Mouse (Mus musculus) hindbrain, embryonic 16.5 days (tissue): ENCODE results near the gene Pitpnc1. TPM values are rescaled to one million over a fixed set of nuclear protein-coding genes. Genes with fewer than 3 reads are reported as not detected.
A peak's percentile ranks its signal among the peaks of the same experiment; 100 is the strongest.

Experiments used
- ATAC-seq: fragments of 200-750 bp; cut with Nextera tagmentation; 2 replicates; pipeline ENCODE4 v1.8.0; 2017; ENCODE audit warnings: moderate TSS enrichment, moderate library complexity
- H3K27ac ChIP-seq: fragments of 300-500 bp; sonication (generic); 2 replicates; pipeline ENCODE4 v1.5.1; 2014; ENCODE audit warnings: low read depth, mild to moderate bottlenecking, control low read depth, low read length, moderate library complexity
- H3K27me3 ChIP-seq: fragments of 300-500 bp; sonication (generic); replicated peaks from 2 replicates; pipeline ENCODE4 v1.6.1; 2014; ENCODE audit warnings: low read length; ENCODE audit not compliant: control insufficient read depth, insufficient read depth
- H3K36me3 ChIP-seq: fragments of 300-500 bp; sonication (generic); 2 replicates; pipeline ENCODE4 v1.6.1; 2014; ENCODE audit warnings: mild to moderate bottlenecking, low read length, moderate library complexity, mixed read lengths; ENCODE audit not compliant: control insufficient read depth, insufficient read depth
- H3K4me1 ChIP-seq: fragments of 300-500 bp; sonication (generic); 2 replicates; pipeline ENCODE4 v1.6.1; 2014; ENCODE audit warnings: low read depth, low read length; ENCODE audit not compliant: control insufficient read depth, insufficient read depth
- H3K4me2 ChIP-seq: fragments of 300-500 bp; sonication (generic); 2 replicates; pipeline ENCODE4 v1.6.1; 2014; ENCODE audit warnings: mild to moderate bottlenecking, low read length, control low read depth, moderate library complexity
- H3K4me3 ChIP-seq: fragments of 300-500 bp; sonication (generic); 2 replicates; pipeline ENCODE4 v1.5.1; 2014; ENCODE audit warnings: mild to moderate bottlenecking, low read length, control low read depth, moderate library complexity
- H3K9ac ChIP-seq: fragments of 300-500 bp; sonication (generic); 2 replicates; pipeline ENCODE4 v1.6.1; 2014; ENCODE audit warnings: low read depth, mild to moderate bottlenecking, control low read depth, low read length, moderate library complexity
- H3K9me3 ChIP-seq: fragments of 300-500 bp; sonication (generic); 2 replicates; pipeline ENCODE4 v1.6.1; 2014; ENCODE audit warnings: mild to moderate bottlenecking, low read length, moderate library complexity; ENCODE audit not compliant: control insufficient read depth
- WGBS: fragments of 180-500 bp; shearing (Covaris S2); extraction: QIAGEN DNeasy Blood & Tissue Kit; methylation state at CpG from one replicate; pipeline ENCODE4 v1.1.7; 2014; 5-methylcytosine and 5-hydroxymethylcytosine counted together
- polyA plus RNA-seq: library from polyadenylated mRNA; unstranded; fragments of >200 nt; fragmentation: Nextera tagmentation; extraction: Ambion mirVana; gene quantifications from 2 replicates; pipeline ENCODE4 v1.2.1, GENCODE M21; 2015

The Pitpnc1 gene
- polyA plus RNA-seq, 1 experiment from 2014 or later, result 43.0 TPM

- WGBS, result 89% methylated on average over 7 of the region's 7 CpGs
- no peak overlapping the region for H3K27ac ChIP-seq
- H3K4me2 ChIP-seq, result no peak overlapping the region
- peaks cover 7% of the 10 kb centered on the region for H3K4me1 ChIP-seq
- H3K4me3 ChIP-seq, result no peak overlapping the region
- no peak for ATAC-seq
- H3K9ac ChIP-seq, result no peak overlapping the region
- H3K27me3 ChIP-seq, result no peaks in the 10 kb centered on the region
- no peaks in the 10 kb centered on the region for H3K36me3 ChIP-seq
- H3K9me3 ChIP-seq, result no peaks in the 10 kb centered on the region
Measured at GRCm38 (mm10) chr11:107393154-107393827, 77.2 kb downstream of the Pitpnc1 start.

GRCm38 (mm10) chr11:107390540-107390939 lies 80.0 kb downstream of the Pitpnc1 start:
- Histone ChIP-seq H3K9ac (no peak overlapping the region), H3K36me3 (no peaks in the 10 kb centered on the region), H3K4me3 (no peak overlapping the region), H3K27ac (0 out of 2 replicates have a peak overlapping the region, but pooled peaks have one; percentile 4), H3K27me3 (no peaks in the 10 kb centered on the region), H3K4me1 (peaks cover 7% of the 10 kb centered on the region), H3K4me2 (no peak overlapping the region), H3K9me3 (no peaks in the 10 kb centered on the region)
- peak; percentile 60; the same call in 1 of the 2 replicates for ATAC-seq
- 44% methylated on average over 2 of the region's 2 CpGs for WGBS

- Histone ChIP-seq H3K9ac (no peak overlapping the region), H3K36me3 (no peaks in the 10 kb centered on the region), H3K4me1 (peaks cover 7% of the 10 kb centered on the region), H3K4me2 (no peak overlapping the region), H3K4me3 (no peak overlapping the region), H3K27me3 (no peaks in the 10 kb centered on the region), H3K9me3 (no peaks in the 10 kb centered on the region), H3K27ac (peak overlapping the region; percentile 4; the same call in 1 of the 2 replicates)
- 50% methylated on average over 10 of the region's 10 CpGs for WGBS
- ATAC-seq, result no peak
Measured at GRCm38 (mm10) chr11:107390001-107390400, 80.5 kb downstream of the Pitpnc1 start.

GRCm38 (mm10) chr11:107386481-107386880 lies 84.0 kb downstream of the Pitpnc1 start:
- no peaks in the 10 kb centered on the region for H3K9me3 ChIP-seq
- no peak overlapping the region for H3K4me3 ChIP-seq
- no peak overlapping the region for H3K9ac ChIP-seq
- no peak overlapping the region for H3K4me2 ChIP-seq
- no peak overlapping the region for H3K27ac ChIP-seq
- H3K36me3 ChIP-seq, result no peaks in the 10 kb centered on the region
- no peak for ATAC-seq
- 88% methylated on average over 10 of the region's 10 CpGs for WGBS
- H3K4me1 ChIP-seq, result peaks cover 7% of the 10 kb centered on the region
- H3K27me3 ChIP-seq, result no peaks in the 10 kb centered on the region

GRCm38 (mm10) chr11:107385306-107385705 lies 85.2 kb downstream of the Pitpnc1 start:
- 64% methylated on average over 4 of the region's 4 CpGs for WGBS
- no peak for ATAC-seq

GRCm38 (mm10) chr11:107383985-107384384 lies 86.5 kb downstream of the Pitpnc1 start:
- Histone ChIP-seq H3K4me1 (no peaks in the 10 kb centered on the region; the same call in 1 of the 2 replicates), H3K9ac (no peak overlapping the region), H3K27ac (no peak overlapping the region), H3K27me3 (no peaks in the 10 kb centered on the region), H3K4me3 (no peak overlapping the region), H3K4me2 (no peak overlapping the region), H3K9me3 (no peaks in the 10 kb centered on the region), H3K36me3 (no peaks in the 10 kb centered on the region)
- 86% methylated on average over 6 of the region's 6 CpGs for WGBS
- ATAC-seq, result no peak

More at GRCm38 (mm10) chr11:107385306-107385705, 85.2 kb downstream of the Pitpnc1 start:
- no peaks in the 10 kb centered on the region for H3K9me3 ChIP-seq
- no peaks in the 10 kb centered on the region for H3K36me3 ChIP-seq
- no peak overlapping the region for H3K9ac ChIP-seq
- H3K4me2 ChIP-seq, result no peak overlapping the region
- H3K4me1 ChIP-seq, result peaks cover 4% of the 10 kb centered on the region
- H3K27me3 ChIP-seq, result no peaks in the 10 kb centered on the region
- no peak overlapping the region for H3K4me3 ChIP-seq
- H3K27ac ChIP-seq, result no peak overlapping the region

- no peak overlapping the region for H3K27ac ChIP-seq
- no peaks in the 10 kb centered on the region for H3K9me3 ChIP-seq
- no peak for ATAC-seq
- no peaks in the 10 kb centered on the region for H3K27me3 ChIP-seq
- H3K36me3 ChIP-seq, result no peaks in the 10 kb centered on the region
- H3K9ac ChIP-seq, result no peak overlapping the region
- peaks cover 7% of the 10 kb centered on the region for H3K4me1 ChIP-seq
- no peak overlapping the region for H3K4me2 ChIP-seq
- WGBS, result 70% methylated on average over 9 of the region's 9 CpGs
- H3K4me3 ChIP-seq, result no peak overlapping the region
Measured at GRCm38 (mm10) chr11:107379965-107380364, 90.5 kb downstream of the Pitpnc1 start.

- WGBS, result 80% methylated on average over 22 of the region's 22 CpGs
- ATAC-seq, result peak; percentile 57
Measured at GRCm38 (mm10) chr11:107379089-107379845, 91.2 kb downstream of the Pitpnc1 start.

GRCm38 (mm10) chr11:107377326-107377725 lies 93.2 kb downstream of the Pitpnc1 start:
- no peak overlapping the region for H3K4me2 ChIP-seq
- H3K4me1 ChIP-seq, result peaks cover 13% of the 10 kb centered on the region
- WGBS, result 95% methylated on average over 6 of the region's 6 CpGs
- H3K36me3 ChIP-seq, result no peaks in the 10 kb centered on the region
- H3K9me3 ChIP-seq, result no peaks in the 10 kb centered on the region
- no peak for ATAC-seq
- H3K9ac ChIP-seq, result no peak overlapping the region
- no peak overlapping the region for H3K4me3 ChIP-seq
- no peaks in the 10 kb centered on the region for H3K27me3 ChIP-seq
- no peak overlapping the region for H3K27ac ChIP-seq

More at GRCm38 (mm10) chr11:107379089-107379845, 91.2 kb downstream of the Pitpnc1 start:
- H3K27ac ChIP-seq, result no peak overlapping the region
- H3K4me1 ChIP-seq, result peaks cover 7% of the 10 kb centered on the region
- no peaks in the 10 kb centered on the region for H3K36me3 ChIP-seq
- H3K4me3 ChIP-seq, result no peak overlapping the region
- no peaks in the 10 kb centered on the region for H3K9me3 ChIP-seq
- H3K9ac ChIP-seq, result no peak overlapping the region
- H3K27me3 ChIP-seq, result no peaks in the 10 kb centered on the region
- H3K4me2 ChIP-seq, result no peak overlapping the region
